Mouse (Mus musculus) forebrain, postnatal 0 days (tissue): ENCODE results near the gene Rcsd1. TPM values are rescaled to one million over a fixed set of nuclear protein-coding genes. Genes with fewer than 3 reads are reported as not detected.

Source experiments
- ATAC-seq: fragments of 200-750 bp; cut with Nextera tagmentation; 2 replicates; pipeline ENCODE4 v1.8.0; 2017; ENCODE audit warnings: mild to moderate bottlenecking, moderate library complexity
- DNase-seq: peaks from one replicate; pipeline ENCODE4 v3.0.0-alpha.2; 2015
- H3K27ac ChIP-seq: fragments of 300-500 bp; sonication (generic); 2 replicates; pipeline ENCODE4 v1.5.1; 2014; ENCODE audit warnings: low read depth, mild to moderate bottlenecking, antibody characterized with exemption, low read length, moderate library complexity, mixed read lengths
- H3K27me3 ChIP-seq: fragments of 300-500 bp; sonication (generic); 2 replicates; pipeline ENCODE4 v1.6.1; 2014; ENCODE audit warnings: mild to moderate bottlenecking, low read length, mixed read lengths; ENCODE audit not compliant: insufficient read depth
- H3K36me3 ChIP-seq: fragments of 300-500 bp; sonication (generic); 2 replicates; pipeline ENCODE4 v1.6.1; 2014; ENCODE audit warnings: mild to moderate bottlenecking, moderate library complexity; ENCODE audit not compliant: insufficient read depth
- H3K4me1 ChIP-seq: fragments of 300-500 bp; sonication (generic); 2 replicates; pipeline ENCODE4 v1.6.1; 2014; ENCODE audit warnings: antibody characterized with exemption; ENCODE audit not compliant: insufficient read depth
- H3K4me2 ChIP-seq: fragments of 300-500 bp; sonication (generic); 2 replicates; pipeline ENCODE4 v1.6.1; 2014; ENCODE audit warnings: low read depth, mild to moderate bottlenecking, moderate library complexity
- H3K4me3 ChIP-seq: fragments of 300-500 bp; sonication (generic); 2 replicates; pipeline ENCODE4 v1.5.1; 2014; ENCODE audit warnings: low read depth, low read length, mixed read lengths
- H3K9ac ChIP-seq: fragments of 300-500 bp; sonication (generic); 2 replicates; pipeline ENCODE4 v1.6.1; 2014; ENCODE audit warnings: mild to moderate bottlenecking
- H3K9me3 ChIP-seq: fragments of 300-500 bp; sonication (generic); 2 replicates; pipeline ENCODE4 v1.6.1; 2016; ENCODE audit warnings: low read length
- CTCF ChIP-seq: sonication (generic); IDR thresholded peaks from 2 replicates; pipeline ENCODE4 v1.5.1; 2016; ENCODE audit warnings: antibody characterized with exemption, control low read depth, low read depth
- WGBS: fragments of 180-500 bp; shearing (Covaris S2); extraction: QIAGEN DNeasy Blood & Tissue Kit; methylation state at CpG from one replicate; pipeline ENCODE4 v1.1.7; 2014; 5-methylcytosine and 5-hydroxymethylcytosine counted together
- polyA plus RNA-seq: library from polyadenylated mRNA; unstranded; fragments of >200 nt; fragmentation: Nextera tagmentation; extraction: Ambion mirVana; gene quantifications from 2 replicates; pipeline ENCODE4 v1.2.1, GENCODE M21; 2015
- total RNA-seq: library from RNA; depleted of rRNA; stranded (reverse); fragments of >200 nt; gene quantifications from 2 replicates; pipeline ENCODE4 v1.2.3, GENCODE M21; 2014

Rcsd1 gene
- total and polyA plus RNA-seq, 2 experiments from 2014 or later: 7.5 to 8.0 TPM

DNA sequence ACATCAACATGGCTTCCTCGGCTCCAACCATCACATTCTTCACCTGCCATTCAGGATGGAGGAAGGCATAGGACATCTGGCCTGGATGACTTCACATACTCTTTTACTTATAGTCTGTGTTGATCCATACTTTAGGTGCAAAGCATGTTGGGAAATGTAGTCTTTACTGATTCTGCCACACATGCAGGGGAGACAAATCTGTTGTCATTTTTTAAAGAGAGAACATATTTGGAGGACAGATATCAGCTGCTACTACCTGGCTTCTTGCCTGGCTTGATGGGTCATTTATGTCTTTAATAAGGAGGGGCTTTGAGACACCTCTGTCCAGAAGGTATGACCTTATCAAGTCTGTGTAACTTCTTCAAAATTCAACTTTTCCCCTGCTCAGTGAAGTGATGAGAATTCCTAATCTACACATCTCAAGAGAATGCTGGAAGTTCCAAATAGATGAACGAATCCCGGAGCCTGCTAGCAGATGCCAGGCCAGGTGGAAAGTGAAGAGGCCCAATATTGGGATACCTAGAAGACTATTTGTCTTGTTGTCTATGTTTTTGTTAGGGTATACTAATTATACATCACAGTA, 18.6 kb upstream of the Rcsd1 start:
- DNase-seq (no peak), ATAC-seq (no peak)
- Histone ChIP-seq H3K36me3 (no peaks in the 10 kb centered on the region), H3K4me2 (no peak overlapping the region), H3K9ac (no peak overlapping the region), H3K27me3 (no peaks in the 10 kb centered on the region), H3K4me1 (no peaks in the 10 kb centered on the region), H3K27ac (no peak overlapping the region), H3K4me3 (no peak overlapping the region), H3K9me3 (no peaks in the 10 kb centered on the region)
- no peak for TF ChIP-seq CTCF
- 90% methylated on average over 3 of the region's 3 CpGs for WGBS

DNA sequence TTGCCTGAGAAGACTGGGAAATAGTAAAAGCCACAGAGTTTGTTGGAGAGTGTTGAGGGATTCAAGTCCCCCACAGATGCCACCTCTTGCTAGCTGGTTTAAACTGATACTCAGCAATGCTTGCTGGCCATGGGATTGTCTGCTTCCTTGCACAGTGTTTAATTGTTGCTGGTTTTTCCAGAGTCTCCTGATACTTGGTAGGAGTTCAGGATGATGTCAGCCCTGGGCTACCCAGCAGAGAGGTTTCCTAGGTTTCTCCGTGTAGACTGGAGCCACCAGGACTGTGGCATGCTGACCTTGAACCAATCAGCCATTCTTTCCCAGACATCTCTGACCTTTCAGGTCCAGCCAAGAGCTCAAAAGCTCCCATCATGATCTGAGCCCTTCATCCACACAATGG, 17.4 kb upstream of the Rcsd1 start:
- Histone ChIP-seq H3K9me3 (no peaks in the 10 kb centered on the region), H3K27me3 (no peaks in the 10 kb centered on the region), H3K4me3 (no peak overlapping the region), H3K4me1 (no peaks in the 10 kb centered on the region), H3K4me2 (no peak overlapping the region), H3K27ac (no peak overlapping the region), H3K9ac (no peak overlapping the region), H3K36me3 (no peaks in the 10 kb centered on the region)
- TF ChIP-seq CTCF: no peak
- no peak for DNase-seq
- peak; percentile 8; the same call in 1 of the 2 replicates for ATAC-seq
- 44% methylated on average over 1 of the region's 1 CpGs for WGBS

DNA sequence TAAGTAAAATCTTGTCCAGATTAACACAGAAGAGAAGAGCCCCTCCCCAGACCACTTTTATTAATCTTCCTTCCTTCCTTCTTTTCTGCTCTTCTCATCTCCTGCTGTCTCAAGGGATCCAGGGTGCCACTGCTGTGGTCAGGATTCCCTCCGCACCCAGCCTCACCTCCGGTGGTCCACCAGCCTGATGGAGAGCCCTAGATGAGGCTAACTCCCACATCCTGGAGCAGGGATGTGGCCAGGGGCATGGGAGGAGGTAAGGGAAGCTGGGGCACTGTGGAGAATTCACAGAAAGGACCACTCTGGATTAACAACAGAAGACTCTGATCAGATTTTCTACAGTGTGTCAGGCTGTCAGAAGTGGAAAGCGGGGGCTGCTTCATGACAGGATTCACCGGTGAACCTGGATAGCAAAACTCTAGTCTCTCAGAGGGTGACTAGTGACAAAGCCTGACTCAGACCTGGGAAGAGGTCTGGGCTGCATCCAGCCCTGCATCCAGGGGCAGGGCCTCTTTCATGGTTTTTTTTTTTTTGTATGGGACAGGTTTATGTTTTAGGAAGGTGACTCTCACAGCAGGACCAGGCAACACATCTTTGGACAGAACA, 15.6 kb upstream of the Rcsd1 start:
- no peak overlapping the region for H3K4me2 ChIP-seq
- H3K9ac ChIP-seq: no peak overlapping the region
- ATAC-seq: no peak
- TF ChIP-seq CTCF: no peak
- H3K36me3 ChIP-seq: no peaks in the 10 kb centered on the region
- H3K9me3 ChIP-seq: no peaks in the 10 kb centered on the region
- no peak for DNase-seq
- no peak overlapping the region for H3K4me3 ChIP-seq
- no peaks in the 10 kb centered on the region for H3K4me1 ChIP-seq
- no peaks in the 10 kb centered on the region for H3K27me3 ChIP-seq
- H3K27ac ChIP-seq: peak overlapping the region; percentile 35; the same call in 1 of the 2 replicates
- WGBS: 94% methylated on average over 4 of the region's 4 CpGs

DNA sequence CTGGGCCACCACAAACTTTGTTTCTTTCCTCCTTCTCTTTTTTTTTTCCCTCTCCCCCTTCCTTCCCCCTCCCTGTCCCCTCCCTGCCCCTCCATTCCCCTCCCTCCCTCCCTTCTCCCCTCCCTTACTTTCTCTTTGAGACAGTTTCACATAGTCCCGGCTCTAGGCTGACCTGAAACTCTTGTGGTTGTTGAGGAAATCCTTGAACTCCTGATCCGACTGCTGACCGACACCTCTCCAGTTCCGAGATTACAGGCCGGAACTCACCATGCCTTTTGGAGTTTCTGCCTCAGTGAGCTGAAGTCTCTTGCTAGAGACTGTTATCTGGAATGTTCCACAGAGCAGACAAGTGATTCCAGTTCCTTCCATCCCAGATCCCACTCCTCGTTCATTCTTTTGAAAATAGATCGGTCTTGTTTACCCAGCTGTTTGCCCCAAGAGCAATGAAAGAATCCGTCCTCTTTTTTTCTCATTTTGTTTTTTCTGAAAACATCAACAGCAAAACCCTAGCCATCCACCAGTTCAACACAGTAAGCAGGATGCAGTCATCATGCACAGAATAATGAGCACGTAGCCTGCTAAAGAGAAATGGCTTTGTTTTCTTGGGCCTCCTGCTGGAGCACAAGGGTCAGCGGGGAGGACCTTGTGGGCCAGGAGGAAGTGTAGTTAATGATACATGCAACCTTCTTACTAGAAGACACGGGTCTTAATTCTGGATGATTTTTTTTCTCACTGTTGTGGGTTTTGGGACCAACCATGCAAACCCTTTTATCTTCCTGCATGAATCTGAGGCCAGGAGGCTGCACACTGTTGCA, 14.9 kb upstream of the Rcsd1 start:
- no peak for TF ChIP-seq CTCF
- no peak overlapping the region for H3K27ac ChIP-seq
- no peaks in the 10 kb centered on the region for H3K36me3 ChIP-seq
- ATAC-seq (no peak), DNase-seq (no peak)
- no peak overlapping the region for H3K4me2 ChIP-seq
- WGBS: 58% methylated on average over 11 of the region's 11 CpGs
- H3K4me3 ChIP-seq: no peak overlapping the region
- H3K4me1 ChIP-seq: no peaks in the 10 kb centered on the region
- no peaks in the 10 kb centered on the region for H3K9me3 ChIP-seq
- H3K27me3 ChIP-seq: no peaks in the 10 kb centered on the region
- H3K9ac ChIP-seq: no peak overlapping the region

DNA sequence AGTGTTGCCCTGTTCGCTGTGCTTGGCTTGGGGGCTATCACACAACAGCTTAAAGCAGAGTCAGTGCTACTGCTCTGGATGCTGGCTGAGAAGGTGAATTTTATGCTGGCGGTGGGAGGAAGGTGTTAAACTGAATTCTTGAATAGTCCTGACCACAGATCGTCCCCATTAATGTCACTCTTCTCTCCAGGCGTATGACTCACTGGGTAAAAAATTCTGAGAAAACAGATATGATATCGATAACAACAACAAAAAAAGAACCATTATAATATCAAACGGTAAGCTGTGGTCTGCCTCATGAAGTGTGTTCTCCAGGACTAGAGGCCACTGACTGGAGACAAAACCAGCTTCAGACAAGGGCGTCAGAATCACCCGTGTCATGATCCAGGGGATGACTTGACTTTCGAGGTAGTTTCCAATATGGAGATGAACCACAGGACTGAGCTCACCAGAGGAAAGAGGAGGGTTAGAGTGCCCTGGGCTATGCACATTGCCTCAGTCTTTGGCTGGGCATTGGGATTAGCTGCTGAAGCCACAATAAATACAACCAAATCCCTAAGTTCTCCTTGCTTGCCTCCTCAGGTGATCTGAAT, 13.1 kb upstream of the Rcsd1 start:
- TF ChIP-seq CTCF: no peak
- H3K4me2 ChIP-seq: no peak overlapping the region
- DNase-seq: no peak
- H3K9ac ChIP-seq: no peak overlapping the region
- H3K4me3 ChIP-seq: no peak overlapping the region
- no peak overlapping the region for H3K27ac ChIP-seq
- no peak for ATAC-seq
- no peaks in the 10 kb centered on the region for H3K4me1 ChIP-seq
- no peaks in the 10 kb centered on the region for H3K36me3 ChIP-seq
- WGBS: 95% methylated on average over 9 of the region's 9 CpGs
- no peaks in the 10 kb centered on the region for H3K27me3 ChIP-seq
- no peaks in the 10 kb centered on the region for H3K9me3 ChIP-seq

DNA sequence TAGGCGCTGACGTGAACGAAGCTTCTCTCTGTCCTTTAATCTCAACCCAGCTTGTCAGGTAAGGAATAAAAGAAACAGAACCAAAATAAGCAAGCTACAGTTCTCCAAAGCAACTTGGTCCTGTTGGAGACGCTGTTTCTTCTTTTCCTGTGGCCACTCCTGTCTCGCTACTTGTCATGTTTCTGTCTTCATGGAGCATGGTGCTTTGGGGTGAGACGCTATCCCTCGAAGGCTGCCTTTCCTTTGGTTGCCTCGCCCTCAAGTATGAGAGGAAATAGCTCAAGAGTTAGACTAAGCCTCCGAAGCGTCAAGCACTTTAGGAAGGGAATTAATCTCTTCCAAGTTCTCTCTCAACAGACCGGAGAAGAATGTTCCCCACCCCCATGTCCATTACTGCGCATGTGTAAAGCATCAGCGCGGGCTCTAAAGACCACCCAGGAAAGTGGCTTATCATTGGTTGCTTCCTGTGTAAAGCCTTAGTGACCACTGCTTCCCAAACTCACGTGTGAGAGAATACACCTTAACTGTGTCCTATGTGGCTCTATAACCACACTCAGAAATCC, 9.1 kb upstream of the Rcsd1 start:
- Histone ChIP-seq H3K4me2 (no peak overlapping the region), H3K27ac (peak overlapping the region; percentile 48), H3K36me3 (no peaks in the 10 kb centered on the region), H3K9ac (no peak overlapping the region), H3K27me3 (no peaks in the 10 kb centered on the region), H3K4me1 (no peaks in the 10 kb centered on the region), H3K9me3 (no peaks in the 10 kb centered on the region), H3K4me3 (no peak overlapping the region)
- WGBS: 73% methylated on average over 15 of the region's 15 CpGs
- DNase-seq (no peak), ATAC-seq (no peak)
- no peak for TF ChIP-seq CTCF
